Mouse (Mus musculus): Measurements from ENCODE around the gene Gm11011.

GRCm38 (mm10) chr2:169600163-169600562 lies 12.6 kb upstream of the Gm11011 start:
- TF ChIP-seq POLR2A (IDR thresholded peaks at IDR 0.05; ENCODE audit: insufficient read length, low read depth) (no peak), CEBPB (IDR thresholded peaks at IDR 0.05; ENCODE audit: insufficient read depth, poor library complexity, severe bottlenecking) (no peak), POLR2AphosphoS2 (IDR thresholded peaks at IDR 0.05; ENCODE audit: insufficient read length, low read depth) (no peak), E2F4 (IDR thresholded peaks at IDR 0.05; ENCODE audit: insufficient read depth) (no peak), MAX (IDR thresholded peaks at IDR 0.05; ENCODE audit: low read depth) (no peak), MYOG (IDR thresholded peaks at IDR 0.05; ENCODE audit: control insufficient read depth in 1 of 3, insufficient read depth in 1 of 3, insufficient read length in 2 of 3, low read depth in 2 of 3) (no peak), TCF12 (IDR thresholded peaks at IDR 0.05; ENCODE audit: insufficient read depth, poor library complexity, severe bottlenecking) (no peak)
